Mouse (Mus musculus): ENCODE results near the gene Fastkd1.
A peak's percentile ranks its signal among the peaks of the same experiment; 100 is the strongest.
"Not testable (repeated sequence)": the region's sequence is repeated elsewhere in the genome, so short reads cannot be mapped to it uniquely, and the experiment has no call there.

Fastkd1 gene

GRCm38 (mm10) chr2:69668414-69668813 lies 44.9 kb downstream of the Fastkd1 start:
- no peak for DNase-seq

- no peak for DNase-seq
Measured at GRCm38 (mm10) chr2:69667656-69668055, 45.7 kb downstream of the Fastkd1 start.

DNA sequence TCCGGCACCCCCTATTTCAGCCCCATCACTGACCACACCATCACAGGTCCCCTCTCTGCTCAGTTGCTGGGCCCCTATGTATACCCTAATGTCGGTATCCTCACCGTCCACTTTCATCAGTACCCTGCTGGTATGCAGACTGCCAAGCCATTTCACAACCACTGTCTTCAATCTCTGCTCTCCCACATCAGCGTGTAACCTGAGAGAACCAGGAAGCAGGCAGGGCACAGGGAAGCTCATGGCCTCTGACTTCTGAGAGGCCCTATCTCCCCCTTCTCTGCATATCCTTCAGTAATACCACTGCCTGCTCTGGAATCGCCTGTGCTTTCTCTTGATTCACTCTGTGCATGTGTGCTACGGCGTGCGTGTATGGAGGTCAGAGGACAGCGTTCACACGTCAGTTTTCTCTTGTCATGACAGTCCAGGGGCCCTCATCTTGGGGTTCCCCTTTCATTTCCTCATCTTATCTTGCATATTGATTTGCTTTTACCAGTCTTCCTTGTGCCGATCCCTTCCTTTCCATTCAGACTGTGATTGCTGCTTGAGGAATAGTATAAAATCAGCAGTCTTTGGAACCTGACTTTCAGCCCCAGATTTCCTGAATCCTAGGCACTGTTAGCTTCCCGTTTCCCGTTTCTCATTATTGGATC lies 49.4 kb downstream of the Fastkd1 start:
- DNase-seq: no peak

DNA sequence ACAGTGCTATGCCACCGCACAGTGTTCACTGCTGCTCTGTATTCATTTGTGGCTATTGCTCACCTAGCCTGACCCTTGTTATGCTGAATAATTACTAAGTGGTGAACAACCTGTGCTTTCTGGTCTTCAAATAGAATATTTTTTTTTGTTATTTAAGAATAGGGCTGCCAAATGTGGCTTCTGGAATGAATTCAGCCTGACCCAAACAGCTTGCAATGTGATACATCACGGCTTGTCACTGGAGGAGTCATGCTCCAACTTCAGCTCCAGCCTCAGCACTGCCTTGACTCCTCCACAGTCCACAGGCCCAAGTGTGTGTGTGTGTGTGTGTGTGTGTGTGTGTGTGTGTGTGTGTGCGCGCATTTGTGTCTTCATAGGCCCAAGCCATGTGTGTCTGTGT lies 54.0 kb downstream of the Fastkd1 start:
- DNase-seq: no peak

- DNase-seq: no peak
Measured at GRCm38 (mm10) chr2:69649716-69650115, 63.6 kb downstream of the Fastkd1 start.

DNA sequence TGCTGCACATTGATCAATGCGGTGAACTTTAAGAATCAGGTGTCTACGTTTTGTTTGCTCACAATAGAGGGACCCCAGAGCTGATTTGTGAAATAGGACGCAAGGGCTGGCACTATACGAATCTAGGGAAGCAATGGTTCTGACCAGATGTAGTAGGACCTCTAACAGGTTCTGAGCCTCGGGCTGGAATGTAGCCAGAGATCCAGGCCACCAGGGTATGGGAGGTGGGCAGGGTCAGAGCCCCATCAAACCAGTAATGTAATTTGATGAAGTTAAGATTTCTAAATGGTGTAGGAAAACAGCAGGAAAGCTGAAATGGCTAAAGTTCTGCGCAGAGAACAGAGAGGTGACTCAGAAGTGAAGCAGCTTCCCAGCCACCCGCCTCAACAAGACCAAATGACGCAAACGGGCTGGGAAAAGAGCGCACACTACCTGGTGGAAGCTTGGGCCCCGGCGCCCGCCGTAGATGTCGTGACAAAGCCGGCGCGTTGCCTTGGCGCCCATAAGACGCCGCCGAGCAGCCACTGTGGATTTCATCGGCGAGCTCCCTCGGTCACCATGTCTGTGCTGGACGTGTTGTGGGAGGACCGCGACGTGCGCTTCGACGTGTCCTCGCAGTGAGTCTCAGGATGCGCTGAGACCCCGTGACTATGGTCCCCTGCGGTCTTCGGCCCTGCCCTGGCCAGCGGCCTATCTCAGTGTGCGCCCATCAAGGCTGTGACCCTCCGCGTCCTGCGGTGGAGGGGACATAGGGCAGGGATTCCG lies 66.4 kb downstream of the Fastkd1 start, which contains the start of gene Bbs5:
Bbs5 (plus strand) TSS at position 446 of the 765 bp plus-strand sequence.
- DNase-seq: peak; percentile 96

DNA sequence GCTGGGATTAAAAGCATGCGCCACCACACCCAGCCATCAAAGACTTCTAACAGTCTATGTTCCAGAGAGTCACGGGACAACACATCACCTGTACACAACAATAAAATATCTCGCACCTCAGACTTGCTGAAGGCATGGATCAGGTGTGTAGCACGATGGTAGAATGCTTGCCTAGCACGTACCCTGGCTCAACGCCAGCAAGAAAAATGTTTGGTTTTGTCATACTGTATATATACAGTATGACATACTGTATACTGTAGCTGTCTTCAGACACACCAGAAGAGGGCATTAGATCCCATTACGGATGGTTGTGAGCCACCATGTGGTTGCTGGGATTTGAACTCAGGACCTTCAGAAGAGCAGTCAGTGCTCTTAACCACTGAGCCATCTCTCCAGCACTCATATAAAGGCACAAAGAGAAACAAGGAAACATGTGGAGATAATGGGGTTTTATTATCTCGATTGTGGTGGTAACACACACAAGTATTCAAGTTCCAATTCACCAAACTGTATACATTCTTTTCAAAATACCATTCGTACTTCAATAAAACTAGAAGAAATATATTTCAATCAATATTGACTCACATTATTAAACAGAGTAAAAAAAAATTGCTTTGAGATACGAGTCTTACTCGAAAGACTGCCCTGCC lies 68.2 kb downstream of the Fastkd1 start:
- DNase-seq: no peak

GRCm38 (mm10) chr2:69640100-69640499 lies 73.2 kb downstream of the Fastkd1 start:
- peak; percentile 5 for DNase-seq

DNA sequence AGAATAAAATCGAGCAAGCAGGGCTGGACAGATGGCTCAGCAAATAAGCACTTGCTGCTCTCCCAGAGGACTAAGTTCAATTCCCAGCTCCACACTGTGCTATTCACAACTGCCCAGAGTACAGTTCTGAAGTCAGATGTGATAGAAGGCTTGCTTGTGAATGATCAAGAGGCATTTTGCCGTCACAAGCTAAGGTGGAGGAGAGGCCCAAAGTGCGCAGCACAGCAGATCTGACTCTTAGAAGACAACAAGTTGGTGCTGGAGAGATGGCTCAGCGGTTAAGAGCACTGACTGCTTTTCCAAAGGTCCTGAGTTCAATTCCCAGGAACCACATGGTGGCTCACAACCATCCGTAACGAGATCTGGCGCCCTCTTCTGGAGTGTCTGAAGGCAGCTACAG lies 75.3 kb downstream of the Fastkd1 start:
- not testable (repeated sequence) for DNase-seq
